Mouse (Mus musculus): ENCODE data around the gene 1110002E22Rik.

The 1110002E22Rik gene

DNA sequence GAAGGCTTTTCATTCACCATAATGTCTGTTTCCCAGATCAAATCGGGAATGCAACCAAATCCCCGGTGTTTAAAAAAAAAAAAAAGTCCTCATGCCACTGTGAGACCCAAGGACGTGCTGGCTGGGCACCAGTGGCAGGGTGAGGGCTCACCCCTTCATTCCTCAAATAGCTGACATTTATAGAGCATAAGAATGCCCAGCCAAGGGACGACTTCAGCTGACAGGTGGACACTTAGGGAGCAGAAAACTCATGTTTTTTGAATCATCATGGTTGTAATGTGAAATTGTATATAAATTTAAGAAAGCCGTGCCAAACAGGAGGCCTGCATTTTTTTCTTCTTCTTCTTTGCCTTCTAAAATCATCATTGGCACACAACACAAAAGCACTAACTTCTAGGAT is 40.2 kb downstream of the 1110002E22Rik start:
- DNase-seq (ENCODE audit: extremely low read depth, low read depth, low spot score), result no peak

DNA sequence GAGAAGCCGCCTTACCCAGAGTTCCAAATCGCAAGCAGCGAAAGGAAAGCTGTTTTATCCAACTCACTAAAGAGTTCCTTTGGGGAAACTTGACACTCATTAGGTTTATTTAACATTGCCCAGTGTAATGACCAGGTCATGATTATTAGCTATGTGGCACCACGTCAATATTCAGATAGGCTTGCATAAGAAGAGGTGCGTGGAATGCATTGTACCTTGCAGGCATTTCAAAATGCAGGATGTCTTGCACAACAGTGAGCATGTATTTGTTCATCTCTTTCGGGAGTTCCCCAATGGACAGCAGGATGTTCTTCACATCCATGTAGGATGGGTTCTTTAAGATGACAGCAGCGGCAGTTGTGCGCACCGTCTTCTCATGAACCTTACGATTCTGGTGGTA is 42.0 kb downstream of the 1110002E22Rik start:
- DNase-seq (ENCODE audit: extremely low read depth, low read depth, low spot score), result peak; percentile 62

DNA sequence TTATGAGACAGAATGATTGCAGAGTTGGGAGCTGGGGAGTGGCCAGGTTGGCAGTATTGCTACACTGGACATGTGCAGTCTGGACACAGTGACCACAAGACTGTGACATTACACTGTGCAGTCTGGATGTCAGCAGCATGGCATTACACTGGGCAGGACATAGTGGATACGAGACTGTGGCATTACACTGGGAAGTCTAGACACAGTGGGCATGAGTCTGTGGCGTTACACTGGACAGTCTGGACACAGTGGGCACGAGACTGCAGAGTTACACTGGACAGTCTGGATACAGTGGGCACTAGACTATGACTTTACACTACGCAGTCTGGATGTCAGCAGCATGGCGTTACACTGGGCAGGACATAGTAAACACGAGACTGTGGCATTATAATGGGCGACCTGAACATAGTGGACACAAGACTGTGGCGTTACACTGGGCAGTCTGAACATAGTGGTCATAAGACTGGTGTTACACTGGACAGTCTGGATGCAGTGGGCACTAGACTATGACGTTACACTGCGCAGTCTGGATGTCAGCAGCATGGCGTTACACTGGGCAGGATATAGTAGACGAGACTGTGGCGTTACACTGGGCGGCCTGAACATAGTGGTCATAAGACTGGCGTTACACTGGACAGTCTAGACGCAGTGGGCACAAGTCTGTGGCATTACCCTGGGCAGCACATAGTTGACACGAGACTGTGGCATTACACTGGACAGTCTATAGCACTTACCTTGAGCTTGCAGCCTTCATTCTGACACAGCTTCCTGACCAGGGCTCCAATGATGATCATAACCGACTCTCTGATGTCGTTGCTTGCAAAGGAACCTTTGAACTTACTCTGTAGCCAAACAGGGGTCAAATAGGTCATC is 46.3 kb downstream of the 1110002E22Rik start:
- DNase-seq (ENCODE audit: extremely low read depth, low read depth, low spot score), result no peak

- DNase-seq (ENCODE audit: extremely low read depth, low read depth, low spot score), result no peak
These were observed 49.3 kb downstream of the 1110002E22Rik start for GRCm38 (mm10) chr3:138114106-138114505.

- no peak for DNase-seq (ENCODE audit: extremely low read depth, low read depth, low spot score)
These were observed 52.0 kb downstream of the 1110002E22Rik start for GRCm38 (mm10) chr3:138116871-138117270.

GRCm38 (mm10) chr3:138118392-138118791 is 53.5 kb downstream of the 1110002E22Rik start:
- DNase-seq (ENCODE audit: extremely low read depth, low read depth, low spot score), result no peak

DNA sequence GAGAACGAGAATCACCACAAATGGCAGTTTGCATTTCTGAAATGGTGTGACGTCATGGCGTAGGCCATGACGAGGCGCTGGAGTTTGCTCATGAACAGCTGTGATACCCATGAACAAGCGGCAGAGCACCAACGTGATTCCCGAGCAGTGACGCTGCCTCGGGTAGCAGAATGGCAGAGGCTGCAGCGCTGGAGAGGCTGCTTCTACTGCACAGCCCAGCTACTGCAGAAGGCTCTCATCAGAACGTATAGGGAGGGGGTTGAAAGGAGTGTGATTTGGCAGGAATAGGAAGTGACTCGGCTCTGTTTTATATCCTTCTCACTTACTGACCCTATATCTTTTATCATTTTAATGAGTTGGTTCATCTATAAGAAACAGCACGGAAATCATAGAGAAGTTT is 54.0 kb downstream of the 1110002E22Rik start:
- no peak for DNase-seq (ENCODE audit: extremely low read depth, low read depth, low spot score)

- no peak for DNase-seq (ENCODE audit: extremely low read depth, low read depth, low spot score)
These were observed 54.7 kb downstream of the 1110002E22Rik start for GRCm38 (mm10) chr3:138119444-138120105.

- DNase-seq (ENCODE audit: extremely low read depth, low read depth, low spot score), result no peak
These were observed 56.6 kb downstream of the 1110002E22Rik start for GRCm38 (mm10) chr3:138121461-138121860.

DNA sequence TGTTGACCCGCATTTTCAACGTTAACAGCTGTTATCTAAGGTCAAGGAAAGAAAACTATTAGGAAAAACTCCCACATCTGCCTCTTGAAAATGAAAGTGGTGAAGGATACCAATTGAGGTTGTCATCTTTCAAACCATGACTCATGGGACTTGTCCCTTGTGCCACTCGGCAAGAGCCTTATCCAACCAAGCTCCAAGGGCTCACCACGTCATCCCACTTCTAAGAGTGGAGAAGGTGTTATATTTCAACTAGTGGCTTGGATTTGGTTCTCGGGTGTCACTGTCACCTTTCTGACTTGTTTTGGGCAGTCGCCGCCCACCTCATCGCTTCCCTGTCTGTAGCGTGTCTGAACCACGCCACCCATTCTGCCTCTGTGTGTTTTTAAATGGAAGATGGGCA is 59.0 kb downstream of the 1110002E22Rik start:
- DNase-seq (ENCODE audit: extremely low read depth, low read depth, low spot score), result no peak

DNA sequence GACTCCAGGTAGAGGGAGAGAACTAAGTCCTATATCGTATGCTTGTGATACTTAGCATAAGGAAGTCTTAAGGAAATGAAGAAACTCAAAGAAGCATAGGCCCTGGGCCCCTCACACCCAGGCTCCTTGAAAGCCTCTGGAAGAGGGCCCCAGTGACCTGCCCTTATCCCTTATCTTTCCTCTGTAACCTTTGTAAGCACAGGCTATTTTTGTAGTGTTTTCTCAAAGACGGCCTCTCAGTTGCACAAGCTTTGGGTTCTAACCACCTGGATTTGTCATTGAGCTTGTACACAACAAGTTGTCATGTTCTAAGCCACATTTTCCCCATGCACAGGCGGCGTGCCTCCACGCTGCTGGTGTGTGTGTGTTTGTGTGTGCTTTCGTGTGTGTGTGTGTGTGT is 64.3 kb downstream of the 1110002E22Rik start:
- no peak for DNase-seq (ENCODE audit: extremely low read depth, low read depth, low spot score)

DNA sequence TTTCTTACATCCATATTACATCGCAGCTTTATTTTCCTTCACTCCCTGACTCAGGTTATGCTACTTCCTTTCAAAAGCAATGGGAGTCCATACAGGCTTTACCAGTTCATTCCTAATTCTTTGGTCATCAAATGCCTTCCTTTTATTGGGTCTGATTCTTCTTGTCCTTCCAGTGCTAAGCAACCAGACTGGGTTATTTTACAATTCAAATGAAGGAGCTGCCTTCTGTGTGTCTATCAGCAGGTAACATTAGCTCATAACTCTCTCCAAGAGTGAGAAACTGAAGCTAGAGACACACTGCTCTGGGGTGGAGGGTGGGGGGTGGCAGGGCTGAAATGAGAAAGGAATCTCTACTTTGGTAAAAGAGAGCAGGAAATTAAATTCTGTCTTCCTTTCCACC is 65.8 kb downstream of the 1110002E22Rik start:
- no peak for DNase-seq (ENCODE audit: extremely low read depth, low read depth, low spot score)

Data from fat pad, adult 2 months (tissue).